Mouse (Mus musculus): ENCODE data around the gene Plod1. TPM values are rescaled to one million over a fixed set of nuclear protein-coding genes. Genes with fewer than 3 reads are reported as not detected.

The Plod1 gene
- total and polyA plus RNA-seq, 2 experiments: 24.5 to 32.9 TPM

DNA sequence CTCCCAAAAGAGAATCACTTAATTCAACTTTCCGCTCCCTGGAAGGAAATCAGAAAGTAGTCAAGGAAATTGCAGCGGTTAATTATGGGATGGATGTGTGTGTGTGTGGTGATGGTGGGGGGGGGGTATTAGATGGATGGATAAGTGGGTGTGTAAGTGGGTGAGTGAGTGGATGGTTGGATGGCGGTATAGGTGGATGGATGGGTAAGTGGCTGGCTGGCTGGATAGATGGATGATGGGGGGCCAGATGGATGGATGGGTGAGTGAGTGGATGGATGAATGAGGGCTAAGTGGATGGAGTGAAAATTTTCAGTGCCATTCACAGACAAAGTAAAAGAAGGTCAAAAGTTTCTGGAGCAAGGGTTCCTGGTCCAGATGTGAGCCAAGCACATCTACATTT is 454 bp upstream of the Plod1 start:
- WGBS: 52% methylated on average over 3 of the region's 3 CpGs
- H3K4me1 ChIP-seq (ENCODE audit: control insufficient read depth, insufficient read depth, low read length): peaks cover 23% of the 10 kb centered on the region
- peak overlapping the region; percentile 78; the same call in 1 of the 2 replicates for H3K9ac ChIP-seq (ENCODE audit: low read depth, low read length)
- TF ChIP-seq CTCF (IDR thresholded peaks at IDR 0.05; ENCODE audit: low read depth, low read length) (no peak), POLR2A (IDR thresholded peaks at IDR 0.05; ENCODE audit: extremely low read depth, insufficient read depth, low read length) (no peak)
- peaks cover 26% of the 10 kb centered on the region for H3K79me2 ChIP-seq (ENCODE audit: control insufficient read depth, insufficient read depth, low read length)
- no peaks in the 10 kb centered on the region for H3K36me3 ChIP-seq (ENCODE audit: control insufficient read depth, insufficient read depth, low read length)
- H3K27me3 ChIP-seq (ENCODE audit: control insufficient read depth, insufficient read depth, low read length): no peaks in the 10 kb centered on the region
- H3K4me3 ChIP-seq (ENCODE audit: insufficient read depth, low read depth, low read length): peak overlapping the region; percentile 82; the same call in 1 of the 2 replicates
- DNase-seq (ENCODE audit: extremely low read depth, low read depth, low spot score): no peak
- peak overlapping the region; percentile 39; the same call in 1 of the 2 replicates for H3K27ac ChIP-seq (replicated peaks; ENCODE audit: insufficient read depth, low read depth, low read length)

DNA sequence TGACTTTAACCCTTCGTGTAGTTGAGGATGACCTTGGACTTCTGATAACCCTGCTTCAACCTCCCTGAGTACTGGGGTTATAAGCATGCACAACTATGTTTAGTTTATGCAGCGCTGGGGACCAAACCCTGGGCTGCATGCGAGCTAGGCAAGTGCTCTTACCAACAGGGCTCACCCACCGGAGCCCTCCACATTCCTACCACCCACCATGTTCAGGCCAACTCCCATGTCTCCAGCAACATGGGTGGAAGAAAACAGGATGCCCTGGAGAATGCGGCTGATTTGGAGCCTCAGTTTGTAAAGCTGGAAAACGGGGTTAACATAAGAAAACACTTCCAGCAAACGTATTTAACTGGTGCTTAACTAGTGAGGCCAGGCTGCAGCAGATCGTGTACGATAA is 663 bp downstream of the Plod1 start:
- H3K27ac ChIP-seq (replicated peaks; ENCODE audit: insufficient read depth, low read depth, low read length): peak overlapping the region; percentile 79
- H3K4me1 ChIP-seq (ENCODE audit: control insufficient read depth, insufficient read depth, low read length): peaks cover 17% of the 10 kb centered on the region; the same call in 1 of the 2 replicates
- peaks cover 15% of the 10 kb centered on the region; the same call in 1 of the 2 replicates for H3K79me2 ChIP-seq (ENCODE audit: control insufficient read depth, insufficient read depth, low read length)
- no peak for TF ChIP-seq CTCF (IDR thresholded peaks at IDR 0.05; ENCODE audit: low read depth, low read length)
- TF ChIP-seq POLR2A (IDR thresholded peaks at IDR 0.05; ENCODE audit: extremely low read depth, insufficient read depth, low read length): no peak
- H3K27me3 ChIP-seq (ENCODE audit: control insufficient read depth, insufficient read depth, low read length): no peaks in the 10 kb centered on the region
- peak overlapping the region; percentile 82 for H3K4me3 ChIP-seq (ENCODE audit: insufficient read depth, low read depth, low read length)
- WGBS: 8% methylated on average over 9 of the region's 9 CpGs
- H3K36me3 ChIP-seq (ENCODE audit: control insufficient read depth, insufficient read depth, low read length): peaks cover 3% of the 10 kb centered on the region; the same call in 1 of the 2 replicates
- H3K9ac ChIP-seq (ENCODE audit: low read depth, low read length): peak overlapping the region; percentile 93
- DNase-seq (ENCODE audit: extremely low read depth, low read depth, low spot score): no peak

DNA sequence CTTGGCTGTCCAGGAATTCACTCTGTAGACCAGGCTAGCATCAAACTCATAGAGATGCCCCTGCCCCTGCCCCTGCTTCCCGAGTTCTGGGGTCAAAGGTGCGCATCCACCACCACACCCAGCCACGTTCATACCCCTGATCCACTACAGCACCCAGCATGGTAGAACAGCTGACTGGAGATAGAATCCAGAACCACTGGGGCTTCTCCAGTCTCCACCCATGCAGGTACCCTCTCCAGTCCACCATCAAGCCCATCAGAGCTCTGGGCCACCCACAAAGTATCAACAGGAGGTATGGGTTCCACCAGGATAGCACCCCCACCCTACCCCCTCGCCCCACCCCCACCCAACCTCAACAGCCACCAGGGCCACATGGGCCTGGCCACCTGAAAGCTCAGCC is 2.0 kb downstream of the Plod1 start:
- H3K4me3 ChIP-seq (ENCODE audit: insufficient read depth, low read depth, low read length): no peak overlapping the region
- peaks cover 6% of the 10 kb centered on the region; the same call in 1 of the 2 replicates for H3K36me3 ChIP-seq (ENCODE audit: control insufficient read depth, insufficient read depth, low read length)
- no peak for DNase-seq (ENCODE audit: extremely low read depth, low read depth, low spot score)
- no peaks in the 10 kb centered on the region for H3K27me3 ChIP-seq (ENCODE audit: control insufficient read depth, insufficient read depth, low read length)
- H3K79me2 ChIP-seq (ENCODE audit: control insufficient read depth, insufficient read depth, low read length): peaks cover 15% of the 10 kb centered on the region; the same call in 1 of the 2 replicates
- TF ChIP-seq POLR2A (IDR thresholded peaks at IDR 0.05; ENCODE audit: extremely low read depth, insufficient read depth, low read length) (no peak), CTCF (IDR thresholded peaks at IDR 0.05; ENCODE audit: low read depth, low read length) (no peak)
- H3K9ac ChIP-seq (ENCODE audit: low read depth, low read length): no peak overlapping the region
- peaks cover 12% of the 10 kb centered on the region; the same call in 1 of the 2 replicates for H3K4me1 ChIP-seq (ENCODE audit: control insufficient read depth, insufficient read depth, low read length)
- WGBS: 60% methylated on average over 4 of the region's 4 CpGs
- H3K27ac ChIP-seq (replicated peaks; ENCODE audit: insufficient read depth, low read depth, low read length): no peak overlapping the region

DNA sequence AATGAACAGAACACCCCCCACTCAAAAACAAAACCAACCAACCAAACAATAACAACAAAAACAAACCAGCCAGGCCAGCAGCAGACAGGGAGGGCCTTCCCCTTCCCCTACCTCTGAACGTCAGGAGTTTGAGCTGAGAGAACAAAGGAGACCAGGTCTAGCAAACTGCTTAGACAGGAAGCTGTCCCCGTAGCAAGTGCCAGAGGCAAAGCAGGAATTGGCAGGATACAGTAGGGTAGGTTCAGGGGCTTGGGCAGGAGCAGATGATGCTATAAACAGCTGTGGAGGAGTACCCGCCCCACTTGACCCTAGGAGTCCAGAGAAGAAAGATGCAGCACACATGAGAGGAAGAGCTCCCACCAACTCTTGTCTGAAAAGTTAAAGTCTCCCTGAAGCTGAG is 2.4 kb downstream of the Plod1 start:
- no peak for DNase-seq (ENCODE audit: extremely low read depth, low read depth, low spot score)
- peaks cover 8% of the 10 kb centered on the region; the same call in 1 of the 2 replicates for H3K36me3 ChIP-seq (ENCODE audit: control insufficient read depth, insufficient read depth, low read length)
- peaks cover 12% of the 10 kb centered on the region; the same call in 1 of the 2 replicates for H3K4me1 ChIP-seq (ENCODE audit: control insufficient read depth, insufficient read depth, low read length)
- WGBS: 79% methylated on average over 3 of the region's 3 CpGs
- no peak overlapping the region for H3K4me3 ChIP-seq (ENCODE audit: insufficient read depth, low read depth, low read length)
- no peak for TF ChIP-seq POLR2A (IDR thresholded peaks at IDR 0.05; ENCODE audit: extremely low read depth, insufficient read depth, low read length)
- TF ChIP-seq CTCF (IDR thresholded peaks at IDR 0.05; ENCODE audit: low read depth, low read length): no peak
- no peak overlapping the region for H3K9ac ChIP-seq (ENCODE audit: low read depth, low read length)
- H3K27ac ChIP-seq (replicated peaks; ENCODE audit: insufficient read depth, low read depth, low read length): no peak overlapping the region
- peaks cover 15% of the 10 kb centered on the region; the same call in 1 of the 2 replicates for H3K79me2 ChIP-seq (ENCODE audit: control insufficient read depth, insufficient read depth, low read length)
- H3K27me3 ChIP-seq (ENCODE audit: control insufficient read depth, insufficient read depth, low read length): no peaks in the 10 kb centered on the region

DNA sequence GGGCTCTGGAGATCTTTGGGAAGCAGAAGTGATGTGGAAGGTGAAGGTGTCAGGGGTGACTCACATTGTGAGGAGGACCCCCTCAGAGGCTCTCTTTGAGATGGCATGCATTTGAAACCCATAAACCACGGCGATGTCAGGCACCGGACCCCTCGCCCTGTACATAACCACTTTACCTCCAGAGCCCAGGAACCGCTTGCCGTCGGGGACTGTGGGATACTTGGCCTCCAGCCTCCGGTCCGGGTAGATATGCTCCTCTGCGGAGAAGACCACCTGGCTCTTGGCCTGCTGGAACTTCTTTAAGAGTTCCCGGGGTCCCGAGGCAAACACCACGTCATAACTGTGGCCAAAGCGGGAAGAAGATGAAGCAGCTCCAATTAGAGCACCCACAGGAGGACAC is 5.6 kb downstream of the Plod1 start:
- Histone ChIP-seq H3K27ac (replicated peaks; ENCODE audit: insufficient read depth, low read depth, low read length) (no peak overlapping the region), H3K79me2 (ENCODE audit: control insufficient read depth, insufficient read depth, low read length) (peaks cover 9% of the 10 kb centered on the region; the same call in 1 of the 2 replicates), H3K36me3 (ENCODE audit: control insufficient read depth, insufficient read depth, low read length) (peaks cover 8% of the 10 kb centered on the region; the same call in 1 of the 2 replicates), H3K27me3 (ENCODE audit: control insufficient read depth, insufficient read depth, low read length) (no peaks in the 10 kb centered on the region), H3K4me3 (ENCODE audit: insufficient read depth, low read depth, low read length) (no peak overlapping the region), H3K9ac (ENCODE audit: low read depth, low read length) (no peak overlapping the region), H3K4me1 (ENCODE audit: control insufficient read depth, insufficient read depth, low read length) (peaks cover 8% of the 10 kb centered on the region; the same call in 1 of the 2 replicates)
- DNase-seq (ENCODE audit: extremely low read depth, low read depth, low spot score): no peak
- WGBS: 98% methylated on average over 14 of the region's 14 CpGs
- TF ChIP-seq POLR2A (IDR thresholded peaks at IDR 0.05; ENCODE audit: extremely low read depth, insufficient read depth, low read length) (no peak), CTCF (IDR thresholded peaks at IDR 0.05; ENCODE audit: low read depth, low read length) (no peak)

DNA sequence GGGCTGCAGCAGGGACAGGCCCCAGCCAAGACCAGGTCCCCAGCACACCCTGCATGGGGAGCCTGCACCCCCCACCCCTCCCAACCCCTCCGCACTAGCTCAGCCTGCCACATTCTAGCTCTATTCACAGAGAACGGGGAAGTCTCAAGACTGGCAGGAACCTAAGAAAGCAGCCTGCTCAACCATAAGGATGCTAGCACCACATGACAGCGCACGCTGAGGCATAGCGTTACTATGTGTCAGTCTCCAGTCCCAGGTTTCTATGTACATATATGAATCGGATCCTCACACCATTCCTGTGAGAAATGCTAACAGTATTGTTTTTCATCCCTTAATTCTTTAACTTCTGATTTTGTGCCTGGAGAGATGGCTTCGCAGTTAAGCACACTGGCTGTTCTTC is 8.0 kb downstream of the Plod1 start:
- Histone ChIP-seq H3K9ac (ENCODE audit: low read depth, low read length) (no peak overlapping the region), H3K79me2 (ENCODE audit: control insufficient read depth, insufficient read depth, low read length) (0 out of 2 replicates have a peak, but pooled peaks cover 4% of the 10 kb centered on the region), H3K27me3 (ENCODE audit: control insufficient read depth, insufficient read depth, low read length) (no peaks in the 10 kb centered on the region), H3K27ac (replicated peaks; ENCODE audit: insufficient read depth, low read depth, low read length) (no peak overlapping the region), H3K4me1 (ENCODE audit: control insufficient read depth, insufficient read depth, low read length) (no peaks in the 10 kb centered on the region), H3K4me3 (ENCODE audit: insufficient read depth, low read depth, low read length) (no peak overlapping the region), H3K36me3 (ENCODE audit: control insufficient read depth, insufficient read depth, low read length) (peaks cover 13% of the 10 kb centered on the region; the same call in 1 of the 2 replicates)
- TF ChIP-seq POLR2A (IDR thresholded peaks at IDR 0.05; ENCODE audit: extremely low read depth, insufficient read depth, low read length): no peak
- no peak for TF ChIP-seq CTCF (IDR thresholded peaks at IDR 0.05; ENCODE audit: low read depth, low read length)
- 89% methylated on average over 7 of the region's 7 CpGs for WGBS
- no peak for DNase-seq (ENCODE audit: extremely low read depth, low read depth, low spot score)
